Mouse (Mus musculus): ENCODE measurements around the gene Dnajc7. TPM values are rescaled to one million over a fixed set of nuclear protein-coding genes. Genes with fewer than 3 reads are reported as not detected.
"Not testable (repeated sequence)": the region's sequence is repeated elsewhere in the genome, so short reads cannot be mapped to it uniquely, and the experiment has no call there.

The Dnajc7 gene
- polyA plus RNA-seq, 1 experiment from 2014 or later = 287 TPM

- Histone ChIP-seq H3K4me3 (replicated peaks) (peak within 1 kb of the TSS; percentile 47), H3K4me2 (peak within 1 kb of the TSS; percentile 88), H3K9me3 (replicated peaks) (no peaks in the 10 kb centered on the region), H3K27ac (replicated peaks) (peak within 1 kb of the TSS; percentile 77), H3K4me1 (peaks cover 15% of the 10 kb centered on the region), H3K36me3 (no peaks in the 10 kb centered on the region), H3K27me3 (replicated peaks) (no peaks in the 10 kb centered on the region), H3K9ac (replicated peaks) (peak within 1 kb of the TSS; percentile 60)
- 3% methylated on average over 28 of the region's 28 CpGs for WGBS
- ATAC-seq (ENCODE audit: low FRiP score) = peak; percentile 95
These were observed 74.9 kb downstream of the Dnajc7 start, which contains the start of gene Ttc25 for GRCm38 (mm10) chr11:100544832-100545745. Ttc25 (plus strand) TSS chr11:100545607.

- Histone ChIP-seq H3K36me3 (no peaks in the 10 kb centered on the region), H3K4me1 (peaks cover 15% of the 10 kb centered on the region), H3K27ac (replicated peaks) (no peak overlapping the region), H3K4me3 (replicated peaks) (no peak overlapping the region), H3K9me3 (replicated peaks) (no peaks in the 10 kb centered on the region), H3K27me3 (replicated peaks) (no peaks in the 10 kb centered on the region), H3K4me2 (no peak overlapping the region), H3K9ac (replicated peaks) (no peak overlapping the region)
- 87% methylated on average over 2 of the region's 2 CpGs for WGBS
- no peak for ATAC-seq (ENCODE audit: low FRiP score)
These were observed 78.4 kb downstream of the Dnajc7 start for GRCm38 (mm10) chr11:100541577-100541976.

- no peak overlapping the region for H3K4me3 ChIP-seq (replicated peaks)
- H3K4me2 ChIP-seq = no peak overlapping the region
- H3K4me1 ChIP-seq = peaks cover 11% of the 10 kb centered on the region
- H3K9me3 ChIP-seq (replicated peaks) = no peaks in the 10 kb centered on the region
- WGBS = 55% methylated on average over 6 of the region's 6 CpGs
- no peak overlapping the region for H3K27ac ChIP-seq (replicated peaks)
- H3K36me3 ChIP-seq = no peaks in the 10 kb centered on the region
- no peak for ATAC-seq (ENCODE audit: low FRiP score)
- H3K27me3 ChIP-seq (replicated peaks) = no peaks in the 10 kb centered on the region
- no peak overlapping the region for H3K9ac ChIP-seq (replicated peaks)
These were observed 79.0 kb downstream of the Dnajc7 start for GRCm38 (mm10) chr11:100540966-100541365.

- H3K9me3 ChIP-seq (replicated peaks) = no peaks in the 10 kb centered on the region
- no peak for ATAC-seq (ENCODE audit: low FRiP score)
- no peak overlapping the region for H3K9ac ChIP-seq (replicated peaks)
- H3K4me1 ChIP-seq = no peaks in the 10 kb centered on the region
- no peaks in the 10 kb centered on the region for H3K27me3 ChIP-seq (replicated peaks)
- H3K4me2 ChIP-seq = no peak overlapping the region
- no peaks in the 10 kb centered on the region for H3K36me3 ChIP-seq
- H3K4me3 ChIP-seq (replicated peaks) = no peak overlapping the region
- H3K27ac ChIP-seq (replicated peaks) = no peak overlapping the region
These were observed 83.5 kb downstream of the Dnajc7 start for GRCm38 (mm10) chr11:100536466-100536865.

GRCm38 (mm10) chr11:100535996-100536395, 84.0 kb downstream of the Dnajc7 start:
- Histone ChIP-seq H3K9ac (replicated peaks) (no peak overlapping the region), H3K36me3 (no peaks in the 10 kb centered on the region), H3K27me3 (replicated peaks) (no peaks in the 10 kb centered on the region), H3K4me3 (replicated peaks) (no peak overlapping the region), H3K4me1 (no peaks in the 10 kb centered on the region), H3K4me2 (no peak overlapping the region), H3K27ac (replicated peaks) (no peak overlapping the region), H3K9me3 (replicated peaks) (no peaks in the 10 kb centered on the region)
- ATAC-seq (ENCODE audit: low FRiP score) = no peak
- 88% methylated on average over 1 of the region's 1 CpGs for WGBS

GRCm38 (mm10) chr11:100534821-100535220, 85.1 kb downstream of the Dnajc7 start:
- ATAC-seq (ENCODE audit: low FRiP score); H3K36me3 ChIP-seq; H3K9ac ChIP-seq (replicated peaks); H3K4me2 ChIP-seq; H3K27me3 ChIP-seq (replicated peaks); H3K9me3 ChIP-seq (replicated peaks); H3K4me1 ChIP-seq; H3K27ac ChIP-seq (replicated peaks); H3K4me3 ChIP-seq (replicated peaks): not testable (repeated sequence)
- 85% methylated on average over 6 of the region's 6 CpGs for WGBS

- not testable (repeated sequence) for H3K27me3 ChIP-seq (replicated peaks); H3K36me3 ChIP-seq; H3K9ac ChIP-seq (replicated peaks); H3K4me1 ChIP-seq; H3K4me3 ChIP-seq (replicated peaks); H3K27ac ChIP-seq (replicated peaks); H3K4me2 ChIP-seq; ATAC-seq (ENCODE audit: low FRiP score); H3K9me3 ChIP-seq (replicated peaks)
- 83% methylated on average over 2 of the region's 2 CpGs for WGBS
These were observed 85.6 kb downstream of the Dnajc7 start for GRCm38 (mm10) chr11:100534411-100534810.

GRCm38 (mm10) chr11:100533871-100534270, 86.1 kb downstream of the Dnajc7 start:
- H3K4me2 ChIP-seq = no peak overlapping the region
- no peaks in the 10 kb centered on the region for H3K36me3 ChIP-seq
- H3K27me3 ChIP-seq (replicated peaks) = no peaks in the 10 kb centered on the region
- no peak for ATAC-seq (ENCODE audit: low FRiP score)
- no peaks in the 10 kb centered on the region for H3K4me1 ChIP-seq
- 59% methylated on average over 6 of the region's 6 CpGs for WGBS
- no peak overlapping the region for H3K4me3 ChIP-seq (replicated peaks)
- H3K9me3 ChIP-seq (replicated peaks) = no peaks in the 10 kb centered on the region
- no peak overlapping the region for H3K9ac ChIP-seq (replicated peaks)
- no peak overlapping the region for H3K27ac ChIP-seq (replicated peaks)

Other genes with a start within 250 kb of the Dnajc7 start
- gene Jup, start 222.4 kb downstream of the Dnajc7 start, polyA plus RNA-seq (2015; fragmentation: Nextera tagmentation; extraction: Ambion mirVana) = 58.2 and 74.6 TPM in 2 replicates
- gene P3h4, start 205.3 kb downstream of the Dnajc7 start, polyA plus RNA-seq (2015; fragmentation: Nextera tagmentation; extraction: Ambion mirVana) = 24.3 and 24.4 TPM in 2 replicates
- gene Fkbp10, start 204.5 kb downstream of the Dnajc7 start, polyA plus RNA-seq (2015; fragmentation: Nextera tagmentation; extraction: Ambion mirVana) = 29.8 and 38.9 TPM in 2 replicates
- gene Nt5c3b, start 178.4 kb downstream of the Dnajc7 start, polyA plus RNA-seq (2015; fragmentation: Nextera tagmentation; extraction: Ambion mirVana) = 118 and 121 TPM in 2 replicates
- gene Klhl10, start 178.3 kb downstream of the Dnajc7 start, polyA plus RNA-seq (2015; fragmentation: Nextera tagmentation; extraction: Ambion mirVana) = 0.83 and 0.84 TPM in 2 replicates
- gene Klhl11, start 147.4 kb downstream of the Dnajc7 start, polyA plus RNA-seq (2015; fragmentation: Nextera tagmentation; extraction: Ambion mirVana) = 9.1 and 10.1 TPM in 2 replicates
- gene Acly, start 92.2 kb downstream of the Dnajc7 start, polyA plus RNA-seq (2015; fragmentation: Nextera tagmentation; extraction: Ambion mirVana) = 213 and 218 TPM in 2 replicates
- 1.2 and 2.1 TPM in 2 replicates for gene Ttc25, start 74.6 kb downstream of the Dnajc7 start, polyA plus RNA-seq (2015; fragmentation: Nextera tagmentation; extraction: Ambion mirVana)
- 62.0 and 74.6 TPM in 2 replicates for gene Cnp, start 45.3 kb downstream of the Dnajc7 start, polyA plus RNA-seq (2015; fragmentation: Nextera tagmentation; extraction: Ambion mirVana)
- gene Nkiras2, start 924 bp downstream of the Dnajc7 start, polyA plus RNA-seq (2015; fragmentation: Nextera tagmentation; extraction: Ambion mirVana) = 90.1 and 96.3 TPM in 2 replicates
- gene Zfp385c, start 72.3 kb upstream of the Dnajc7 start, polyA plus RNA-seq (2015; fragmentation: Nextera tagmentation; extraction: Ambion mirVana) = 0.77 TPM in 2 replicates
- gene Dhx58, start 84.1 kb upstream of the Dnajc7 start, polyA plus RNA-seq (2015; fragmentation: Nextera tagmentation; extraction: Ambion mirVana) = 2.7 and 4.4 TPM in 2 replicates
- 64.4 and 67.2 TPM in 2 replicates for gene Kat2a, start 92.3 kb upstream of the Dnajc7 start, polyA plus RNA-seq (2015; fragmentation: Nextera tagmentation; extraction: Ambion mirVana)
- gene Hspb9, start 93.7 kb upstream of the Dnajc7 start, polyA plus RNA-seq (2015; fragmentation: Nextera tagmentation; extraction: Ambion mirVana) = 0.43 TPM in 1 of 2 replicates, not detected in the other
- gene Rab5c, start 118.0 kb upstream of the Dnajc7 start, polyA plus RNA-seq (2015; fragmentation: Nextera tagmentation; extraction: Ambion mirVana) = 41.8 and 49.8 TPM in 2 replicates
- 6.0 and 9.0 TPM in 2 replicates for gene Kcnh4, start 139.8 kb upstream of the Dnajc7 start, polyA plus RNA-seq (2015; fragmentation: Nextera tagmentation; extraction: Ambion mirVana)
- 0.33 and 0.75 TPM in 2 replicates for gene Hcrt, start 142.8 kb upstream of the Dnajc7 start, polyA plus RNA-seq (2015; fragmentation: Nextera tagmentation; extraction: Ambion mirVana)
- 8.5 and 9.9 TPM in 2 replicates for gene Ghdc, start 150.8 kb upstream of the Dnajc7 start, polyA plus RNA-seq (2015; fragmentation: Nextera tagmentation; extraction: Ambion mirVana)
- gene Stat5b, start 230.6 kb upstream of the Dnajc7 start, polyA plus RNA-seq (2015; fragmentation: Nextera tagmentation; extraction: Ambion mirVana) = 18.5 and 25.5 TPM in 2 replicates
- 2.1 and 10.1 TPM in 2 replicates for gene Stat5a, start 239.2 kb upstream of the Dnajc7 start, polyA plus RNA-seq (2015; fragmentation: Nextera tagmentation; extraction: Ambion mirVana)